Mouse (Mus musculus) liver, adult 2 months (tissue): ENCODE results near the gene Hspa4. TPM values are rescaled to one million over a fixed set of nuclear protein-coding genes. Genes with fewer than 3 reads are reported as not detected.

ENCODE experiments used
- DNase-seq: peaks from one replicate; pipeline ENCODE4 v3.0.0-alpha.2; 2011; ENCODE audit warnings: low read depth, low spot score; ENCODE audit errors: extremely low read depth
- H3K27ac ChIP-seq: fragments of 200-500 bp; replicated peaks from 2 replicates; pipeline ENCODE4 v1.5.1; 2012; ENCODE audit warnings: low read depth, mild to moderate bottlenecking, control low read depth, inconsistent platforms, low read length; ENCODE audit not compliant: insufficient read depth
- H3K27me3 ChIP-seq: fragments of 200-500 bp; 2 replicates; pipeline ENCODE4 v1.6.1; 2012; ENCODE audit warnings: mild to moderate bottlenecking, moderate library complexity, low read length, inconsistent platforms; ENCODE audit not compliant: control insufficient read depth, insufficient read depth
- H3K36me3 ChIP-seq: fragments of 200-500 bp; 2 replicates; pipeline ENCODE4 v1.6.1; 2012; ENCODE audit warnings: low read length, inconsistent platforms; ENCODE audit not compliant: control insufficient read depth, insufficient read depth
- H3K4me1 ChIP-seq: fragments of 200-500 bp; 2 replicates; pipeline ENCODE4 v1.6.1; 2011; ENCODE audit warnings: low read length; ENCODE audit not compliant: control insufficient read depth, insufficient read depth
- H3K4me3 ChIP-seq: fragments of 200-500 bp; 2 replicates; pipeline ENCODE4 v1.5.1; 2011; ENCODE audit warnings: low read depth, mild to moderate bottlenecking, control low read depth, low read length, moderate library complexity; ENCODE audit not compliant: insufficient read depth
- H3K79me2 ChIP-seq: fragments of 200-500 bp; 2 replicates; pipeline ENCODE4 v1.6.1; 2012; ENCODE audit warnings: inconsistent platforms, mild to moderate bottlenecking, low read length, moderate library complexity; ENCODE audit not compliant: control insufficient read depth, insufficient read depth
- H3K9ac ChIP-seq: fragments of 200-500 bp; 2 replicates; pipeline ENCODE4 v1.6.1; 2012; ENCODE audit warnings: low read depth, mild to moderate bottlenecking, control low read depth, inconsistent platforms, low read length
- CTCF ChIP-seq: fragments of 200-500 bp; IDR thresholded peaks from 2 replicates; pipeline ENCODE4 v1.5.1; 2011; ENCODE audit warnings: low read depth, low read length, control low read depth
- POLR2A ChIP-seq: fragments of 200-500 bp; IDR thresholded peaks from 2 replicates; pipeline ENCODE4 v1.6.1; 2011; ENCODE audit warnings: low read length, control low read depth; ENCODE audit not compliant: insufficient read depth; ENCODE audit errors: extremely low read depth
- WGBS: fragments of 180-500 bp; shearing (Covaris S2); methylation state at CpG from one replicate; pipeline ENCODE4 v1.1.7; 2018; 5-methylcytosine and 5-hydroxymethylcytosine counted together
- polyA plus RNA-seq: library from polyadenylated mRNA; depleted of rRNA; stranded (reverse); fragments of >200 nt; gene quantifications from 2 replicates; pipeline ENCODE4 v1.2.3, GENCODE M21; 2012
- total RNA-seq: library from RNA; depleted of rRNA; stranded (reverse); fragments of >200 nt; gene quantifications from 2 replicates; pipeline ENCODE4 v1.2.3, GENCODE M21; 2014

Hspa4 gene
- total and polyA plus RNA-seq, 2 experiments: 16.6 to 55.9 TPM

- Histone ChIP-seq H3K36me3 (no peaks in the 10 kb centered on the region), H3K4me3 (no peak overlapping the region), H3K9ac (no peak overlapping the region), H3K27me3 (no peaks in the 10 kb centered on the region), H3K79me2 (no peaks in the 10 kb centered on the region), H3K27ac (no peak overlapping the region), H3K4me1 (peaks cover 20% of the 10 kb centered on the region)
- TF ChIP-seq POLR2A (no peak), CTCF (no peak)
- 74% methylated on average over 1 of the region's 1 CpGs for WGBS
- no peak for DNase-seq
Observed at GRCm38 (mm10) chr11:53311385-53311784, 11.1 kb upstream of the Hspa4 start.

GRCm38 (mm10) chr11:53308884-53309310 lies 8.6 kb upstream of the Hspa4 start:
- no peaks in the 10 kb centered on the region for H3K79me2 ChIP-seq
- WGBS: 6% methylated on average over 2 of the region's 2 CpGs
- no peaks in the 10 kb centered on the region for H3K36me3 ChIP-seq
- TF ChIP-seq CTCF (no peak), POLR2A (no peak)
- peaks cover 17% of the 10 kb centered on the region for H3K4me1 ChIP-seq
- peak; percentile 99 for DNase-seq
- H3K27me3 ChIP-seq: no peaks in the 10 kb centered on the region
- no peak overlapping the region for H3K4me3 ChIP-seq
- peak overlapping the region; percentile 93 for H3K27ac ChIP-seq
- H3K9ac ChIP-seq: peak overlapping the region; percentile 44

GRCm38 (mm10) chr11:53308251-53308864 lies 8.1 kb upstream of the Hspa4 start:
- Histone ChIP-seq H3K4me1 (peaks cover 17% of the 10 kb centered on the region), H3K27ac (peak overlapping the region; percentile 93), H3K36me3 (no peaks in the 10 kb centered on the region), H3K4me3 (no peak overlapping the region), H3K27me3 (no peaks in the 10 kb centered on the region), H3K9ac (peak overlapping the region; percentile 32), H3K79me2 (no peaks in the 10 kb centered on the region)
- DNase-seq: peak; percentile 97
- TF ChIP-seq POLR2A (no peak), CTCF (no peak)

GRCm38 (mm10) chr11:53307558-53308065 lies 7.4 kb upstream of the Hspa4 start:
- no peak for TF ChIP-seq POLR2A
- TF ChIP-seq CTCF: no peak
- Histone ChIP-seq H3K4me3 (no peak overlapping the region), H3K4me1 (peaks cover 17% of the 10 kb centered on the region), H3K9ac (0 out of 2 replicates have a peak overlapping the region, but pooled peaks have one; percentile 1), H3K27ac (peak overlapping the region; percentile 93), H3K79me2 (no peaks in the 10 kb centered on the region), H3K36me3 (no peaks in the 10 kb centered on the region), H3K27me3 (no peaks in the 10 kb centered on the region)
- peak; percentile 43 for DNase-seq
- 42% methylated on average over 10 of the region's 10 CpGs for WGBS

GRCm38 (mm10) chr11:53306965-53307364 lies 6.7 kb upstream of the Hspa4 start:
- no peak overlapping the region for H3K4me3 ChIP-seq
- peak; percentile 31 for DNase-seq
- 62% methylated on average over 2 of the region's 2 CpGs for WGBS
- H3K9ac ChIP-seq: no peak overlapping the region
- H3K27me3 ChIP-seq: no peaks in the 10 kb centered on the region
- peaks cover 17% of the 10 kb centered on the region for H3K4me1 ChIP-seq
- no peak overlapping the region for H3K27ac ChIP-seq
- TF ChIP-seq POLR2A: no peak
- TF ChIP-seq CTCF: no peak
- no peaks in the 10 kb centered on the region for H3K79me2 ChIP-seq
- no peaks in the 10 kb centered on the region for H3K36me3 ChIP-seq
